Mouse (Mus musculus) embryonic facial prominence, embryonic 13.5 days (tissue): Measurements from ENCODE around the gene Gopc. TPM values are rescaled to one million over a fixed set of nuclear protein-coding genes. Genes with fewer than 3 reads are reported as not detected.

Experiments used
- ATAC-seq: fragments of 200-750 bp; cut with Nextera tagmentation; 2 replicates; pipeline ENCODE4 v1.8.0; 2017; ENCODE audit warnings: low read depth; ENCODE audit not compliant: insufficient number of reproducible peaks, insufficient read depth, low FRiP score, low TSS enrichment
- H3K27ac ChIP-seq: fragments of 300-500 bp; sonication (generic); 2 replicates; pipeline ENCODE4 v1.5.1; 2015; ENCODE audit warnings: moderate library complexity, mild to moderate bottlenecking, inconsistent platforms
- H3K27me3 ChIP-seq: fragments of 300-500 bp; sonication (generic); 2 replicates; pipeline ENCODE4 v1.6.1; 2015; ENCODE audit warnings: mild to moderate bottlenecking, inconsistent platforms
- H3K36me3 ChIP-seq: fragments of 300-500 bp; sonication (generic); 2 replicates; pipeline ENCODE4 v1.6.1; 2015; ENCODE audit warnings: mild to moderate bottlenecking, inconsistent platforms
- H3K4me1 ChIP-seq: fragments of 300-500 bp; sonication (generic); 2 replicates; pipeline ENCODE4 v1.6.1; 2015; ENCODE audit warnings: inconsistent platforms
- H3K4me2 ChIP-seq: fragments of 300-500 bp; sonication (generic); 2 replicates; pipeline ENCODE4 v1.6.1; 2015; ENCODE audit warnings: moderate library complexity, mild to moderate bottlenecking, inconsistent platforms
- H3K4me3 ChIP-seq: fragments of 300-500 bp; sonication (generic); 2 replicates; pipeline ENCODE4 v1.5.1; 2015; ENCODE audit warnings: mild to moderate bottlenecking, inconsistent platforms
- H3K9ac ChIP-seq: fragments of 300-500 bp; sonication (generic); 2 replicates; pipeline ENCODE4 v1.6.1; 2015; ENCODE audit warnings: mild to moderate bottlenecking, inconsistent platforms
- H3K9me3 ChIP-seq: fragments of 300-500 bp; sonication (generic); 2 replicates; pipeline ENCODE4 v1.6.1; 2016; ENCODE audit warnings: inconsistent platforms
- WGBS: fragments of 180-500 bp; shearing (Covaris S2); methylation state at CpG from one replicate; pipeline ENCODE4 v1.1.7; 2015; ENCODE audit warnings: mixed read lengths; 5-methylcytosine and 5-hydroxymethylcytosine counted together
- polyA plus RNA-seq: library from polyadenylated mRNA; unstranded; fragments of >200 nt; fragmentation: Nextera tagmentation; extraction: Ambion mirVana; gene quantifications from 2 replicates; pipeline ENCODE4 v1.2.1, GENCODE M21; 2015

Gopc gene
- polyA plus RNA-seq, 1 experiment from 2014 or later: 19.3 TPM

- Histone ChIP-seq H3K4me3 (no peak overlapping the region), H3K4me1 (peaks cover 17% of the 10 kb centered on the region), H3K4me2 (no peak overlapping the region), H3K27ac (no peak overlapping the region), H3K36me3 (no peaks in the 10 kb centered on the region), H3K27me3 (no peaks in the 10 kb centered on the region), H3K9me3 (no peaks in the 10 kb centered on the region), H3K9ac (no peak overlapping the region)
- 49% methylated on average over 8 of the region's 8 CpGs for WGBS
- no peak for ATAC-seq
These were observed 3.1 kb upstream of the Gopc start for GRCm38 (mm10) chr10:52384823-52385610.

GRCm38 (mm10) chr10:52383522-52383921, 1.6 kb upstream of the Gopc start:
- H3K27ac ChIP-seq: no peak overlapping the region
- H3K27me3 ChIP-seq: no peaks in the 10 kb centered on the region
- H3K9me3 ChIP-seq: no peaks in the 10 kb centered on the region
- H3K4me3 ChIP-seq: no peak overlapping the region
- 95% methylated on average over 1 of the region's 1 CpGs for WGBS
- no peak for ATAC-seq
- peaks cover 5% of the 10 kb centered on the region; the same call in 1 of the 2 replicates for H3K4me1 ChIP-seq
- H3K9ac ChIP-seq: no peak overlapping the region
- no peak overlapping the region for H3K4me2 ChIP-seq
- H3K36me3 ChIP-seq: no peaks in the 10 kb centered on the region

GRCm38 (mm10) chr10:52383022-52383421, 1.1 kb upstream of the Gopc start:
- peak overlapping the region; percentile 76 for H3K4me2 ChIP-seq
- H3K4me3 ChIP-seq: peak overlapping the region; percentile 85
- no peaks in the 10 kb centered on the region for H3K9me3 ChIP-seq
- H3K4me1 ChIP-seq: peaks cover 5% of the 10 kb centered on the region; the same call in 1 of the 2 replicates
- H3K27me3 ChIP-seq: no peaks in the 10 kb centered on the region
- no peaks in the 10 kb centered on the region for H3K36me3 ChIP-seq
- H3K27ac ChIP-seq: 0 out of 2 replicates have a peak overlapping the region, but pooled peaks have one; percentile 97
- WGBS: 71% methylated on average over 6 of the region's 6 CpGs
- H3K9ac ChIP-seq: peak overlapping the region; percentile 90; the same call in 1 of the 2 replicates
- ATAC-seq: no peak

- Histone ChIP-seq H3K27ac (peak overlapping the region; percentile 97), H3K4me1 (peaks cover 5% of the 10 kb centered on the region; the same call in 1 of the 2 replicates), H3K36me3 (no peaks in the 10 kb centered on the region), H3K4me3 (peak overlapping the region; percentile 85), H3K9me3 (no peaks in the 10 kb centered on the region), H3K27me3 (no peaks in the 10 kb centered on the region), H3K9ac (peak overlapping the region; percentile 90), H3K4me2 (peak overlapping the region; percentile 76)
- WGBS: under 1% methylated on average over 19 of the region's 19 CpGs
- peak; percentile 21 for ATAC-seq
These were observed 563 bp downstream of the Gopc start for GRCm38 (mm10) chr10:52381321-52381801.

GRCm38 (mm10) chr10:52377813-52378212, 4.1 kb downstream of the Gopc start:
- Histone ChIP-seq H3K4me2 (no peak overlapping the region), H3K4me1 (peaks cover 3% of the 10 kb centered on the region; the same call in 1 of the 2 replicates), H3K27ac (no peak overlapping the region), H3K9ac (no peak overlapping the region), H3K4me3 (no peak overlapping the region), H3K36me3 (no peaks in the 10 kb centered on the region), H3K9me3 (no peaks in the 10 kb centered on the region), H3K27me3 (no peaks in the 10 kb centered on the region)
- 89% methylated on average over 2 of the region's 2 CpGs for WGBS
- ATAC-seq: no peak

- no peak for ATAC-seq
- H3K27ac ChIP-seq: no peak overlapping the region
- no peaks in the 10 kb centered on the region for H3K27me3 ChIP-seq
- H3K4me2 ChIP-seq: no peak overlapping the region
- H3K9ac ChIP-seq: no peak overlapping the region
- H3K36me3 ChIP-seq: no peaks in the 10 kb centered on the region
- no peaks in the 10 kb centered on the region for H3K4me1 ChIP-seq
- no peak overlapping the region for H3K4me3 ChIP-seq
- 94% methylated on average over 2 of the region's 2 CpGs for WGBS
- no peaks in the 10 kb centered on the region for H3K9me3 ChIP-seq
These were observed 5.5 kb downstream of the Gopc start for GRCm38 (mm10) chr10:52376422-52376821.

GRCm38 (mm10) chr10:52374651-52375050, 7.3 kb downstream of the Gopc start:
- no peak for ATAC-seq

GRCm38 (mm10) chr10:52373834-52374233, 8.1 kb downstream of the Gopc start:
- no peaks in the 10 kb centered on the region for H3K9me3 ChIP-seq
- no peaks in the 10 kb centered on the region for H3K4me1 ChIP-seq
- 64% methylated on average over 4 of the region's 4 CpGs for WGBS
- no peak overlapping the region for H3K9ac ChIP-seq
- no peak overlapping the region for H3K27ac ChIP-seq
- H3K4me2 ChIP-seq: no peak overlapping the region
- no peak overlapping the region for H3K4me3 ChIP-seq
- H3K36me3 ChIP-seq: no peaks in the 10 kb centered on the region
- H3K27me3 ChIP-seq: no peaks in the 10 kb centered on the region
- no peak for ATAC-seq

More at GRCm38 (mm10) chr10:52374651-52375050, 7.3 kb downstream of the Gopc start:
- Histone ChIP-seq H3K27me3 (no peaks in the 10 kb centered on the region), H3K9me3 (no peaks in the 10 kb centered on the region), H3K9ac (no peak overlapping the region), H3K4me2 (no peak overlapping the region), H3K36me3 (no peaks in the 10 kb centered on the region), H3K4me3 (no peak overlapping the region), H3K27ac (no peak overlapping the region), H3K4me1 (no peaks in the 10 kb centered on the region)

- 85% methylated on average over 4 of the region's 4 CpGs for WGBS
- no peaks in the 10 kb centered on the region for H3K36me3 ChIP-seq
- H3K4me1 ChIP-seq: no peaks in the 10 kb centered on the region
- no peaks in the 10 kb centered on the region for H3K27me3 ChIP-seq
- H3K27ac ChIP-seq: no peak overlapping the region
- no peak overlapping the region for H3K4me2 ChIP-seq
- no peak for ATAC-seq
- no peak overlapping the region for H3K9ac ChIP-seq
- H3K4me3 ChIP-seq: no peak overlapping the region
- H3K9me3 ChIP-seq: no peaks in the 10 kb centered on the region
These were observed 13.5 kb downstream of the Gopc start for GRCm38 (mm10) chr10:52368376-52368775.

GRCm38 (mm10) chr10:52360862-52361609, 20.9 kb downstream of the Gopc start:
- Histone ChIP-seq H3K4me1 (no peaks in the 10 kb centered on the region), H3K9ac (no peak overlapping the region), H3K4me3 (no peak overlapping the region), H3K36me3 (peaks cover 3% of the 10 kb centered on the region; the same call in 1 of the 2 replicates), H3K27me3 (no peaks in the 10 kb centered on the region), H3K9me3 (no peaks in the 10 kb centered on the region), H3K4me2 (no peak overlapping the region), H3K27ac (no peak overlapping the region)
- 88% methylated on average over 9 of the region's 9 CpGs for WGBS
- no peak for ATAC-seq

- 95% methylated on average over 4 of the region's 4 CpGs for WGBS
These were observed 21.6 kb downstream of the Gopc start for GRCm38 (mm10) chr10:52360241-52360735.

More at GRCm38 (mm10) chr10:52360241-52360735, 21.6 kb downstream of the Gopc start:
- no peak for ATAC-seq
- Histone ChIP-seq H3K4me2 (no peak overlapping the region), H3K9me3 (no peaks in the 10 kb centered on the region), H3K27me3 (no peaks in the 10 kb centered on the region), H3K27ac (no peak overlapping the region), H3K4me1 (no peaks in the 10 kb centered on the region), H3K4me3 (no peak overlapping the region), H3K9ac (no peak overlapping the region), H3K36me3 (peaks cover 9% of the 10 kb centered on the region; the same call in 1 of the 2 replicates)
